Mouse (Mus musculus): Measurements from ENCODE around the gene Vat1. TPM values are rescaled to one million over a fixed set of nuclear protein-coding genes. Genes with fewer than 3 reads are reported as not detected.
"Not testable (repeated sequence)": the region's sequence is repeated elsewhere in the genome, so short reads cannot be mapped to it uniquely, and the experiment has no call there.

The Vat1 gene
- total RNA-seq, 2 experiments from 2014 or later = 31.8 to 33.0 TPM

DNA sequence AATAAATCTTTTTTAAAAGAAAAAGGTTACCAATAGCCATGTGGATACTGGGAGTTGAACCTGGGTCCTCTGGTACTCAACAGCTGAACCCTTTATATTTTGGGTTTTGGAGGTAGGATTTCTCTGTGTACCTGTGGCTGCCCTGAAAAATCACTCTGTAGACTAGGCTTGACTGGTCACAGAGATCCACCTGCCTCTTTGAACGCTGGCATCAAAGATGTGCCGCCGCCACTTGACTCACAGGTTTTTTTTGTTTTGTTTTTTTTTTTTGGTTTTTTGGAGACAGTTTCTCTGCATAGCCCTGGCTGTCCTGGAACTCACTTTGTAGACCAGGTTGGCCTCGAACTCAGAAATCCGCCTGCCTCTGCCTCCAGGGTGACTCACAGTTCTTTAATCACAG is 18.2 kb downstream of the Vat1 start:
- intact Hi-C loops (cut with DNase I) = loop anchor here (2.0 kb wide), 1 partner anchor 17 kb away; the partner anchor contains the start of gene Rnd2
- DNase-seq = no peak

DNA sequence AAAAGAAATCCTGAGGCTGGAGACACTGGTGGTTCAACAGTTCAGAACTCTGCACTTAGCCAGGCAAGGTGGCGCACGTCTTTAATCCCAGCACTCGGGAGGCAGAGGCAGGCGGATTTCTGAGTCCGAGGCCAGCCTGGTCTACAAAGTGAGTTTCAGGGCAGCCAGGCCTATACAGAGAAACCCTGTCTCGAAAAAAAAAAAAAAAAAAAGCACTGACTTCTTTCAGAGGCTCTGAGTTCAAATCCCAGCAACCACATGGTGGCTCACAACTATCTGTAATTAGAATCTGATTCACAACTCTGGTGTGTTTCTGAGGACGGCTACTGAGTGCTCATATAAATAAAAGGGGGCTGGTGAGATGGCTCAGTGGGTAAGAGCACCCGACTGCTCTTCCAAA is 19.2 kb downstream of the Vat1 start:
- DNase-seq; intact Hi-C loops (cut with DNase I): not testable (repeated sequence)

DNA sequence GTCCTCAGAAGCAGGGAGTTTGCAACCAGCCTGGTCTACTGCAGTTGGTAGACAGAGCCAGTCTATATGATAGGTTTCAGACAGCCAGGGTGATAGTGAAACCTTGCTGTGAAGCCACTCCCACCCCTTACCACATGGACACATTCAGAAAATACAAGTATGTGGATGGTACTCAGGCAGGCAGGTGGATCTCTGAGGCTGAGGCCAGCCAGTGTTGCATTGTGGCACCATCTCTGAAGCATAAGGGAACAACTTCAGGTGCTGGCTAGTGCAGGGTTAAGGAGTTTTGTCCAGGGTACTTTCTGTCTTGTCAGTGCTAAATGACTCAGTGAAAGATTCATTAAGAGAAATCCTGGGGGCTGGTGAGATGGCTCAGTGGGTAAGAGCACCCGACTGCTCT is 19.7 kb downstream of the Vat1 start:
- intact Hi-C loops (cut with DNase I) = no loop called here

DNA sequence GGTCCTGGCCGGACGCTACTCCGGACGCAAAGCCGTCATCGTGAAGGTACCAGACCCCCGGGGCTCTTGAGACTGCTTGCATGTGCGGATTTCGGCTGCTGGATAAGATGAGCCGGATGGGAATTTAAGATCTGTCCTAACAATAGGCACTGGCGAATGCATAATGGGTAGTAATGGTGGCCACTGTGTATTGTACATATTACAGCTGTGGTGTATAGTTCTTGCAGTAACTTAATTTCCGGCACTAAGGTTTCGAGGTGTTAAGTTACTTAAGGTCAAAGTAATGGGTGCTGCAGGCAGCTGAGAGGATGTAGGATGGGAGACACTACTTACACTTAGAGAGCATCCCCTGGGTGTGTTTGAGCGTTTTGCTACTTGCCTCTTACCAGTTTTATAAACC is 23.3 kb downstream of the Vat1 start:
- DNase-seq = no peak
- intact Hi-C loops (cut with DNase I) = no loop called here

More for the DNA sequence above, 19.7 kb downstream of the Vat1 start:
- DNase-seq = no peak

DNA sequence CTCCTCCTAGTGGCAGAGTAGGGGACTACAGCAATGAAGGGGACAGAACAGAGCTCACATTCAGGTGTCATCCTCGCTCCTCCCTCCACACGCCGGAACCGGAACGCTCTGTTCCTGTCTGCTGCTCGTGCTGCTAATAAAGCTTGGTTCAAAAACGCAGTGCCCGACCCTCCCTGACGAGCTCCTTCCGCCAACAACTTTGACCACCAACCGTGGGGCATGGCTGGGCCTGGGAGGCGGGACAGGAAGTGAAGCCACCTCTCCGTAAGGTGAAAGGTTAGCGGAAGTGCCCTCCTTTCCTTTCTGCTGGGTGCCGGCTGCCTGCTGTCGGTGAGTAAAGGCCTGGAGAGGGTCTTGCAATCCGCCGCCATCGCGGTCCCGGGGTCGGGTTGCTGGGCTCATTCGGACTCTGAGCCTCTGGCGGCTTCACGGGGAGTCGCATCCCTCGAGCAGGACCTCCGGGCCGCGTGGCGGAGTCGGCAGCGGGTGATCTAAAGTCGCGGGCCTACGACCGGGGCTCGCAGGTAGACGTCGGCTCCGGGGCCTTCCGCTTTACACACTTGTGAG is 23.8 kb downstream of the Vat1 start, which contains the start of gene Rpl27:
Rpl27 (plus strand) TSS at position 172 of the 567 bp plus-strand sequence.
- intact Hi-C loops (cut with DNase I) = no loop called here
- DNase-seq = peak; percentile 93 to 95

DNA sequence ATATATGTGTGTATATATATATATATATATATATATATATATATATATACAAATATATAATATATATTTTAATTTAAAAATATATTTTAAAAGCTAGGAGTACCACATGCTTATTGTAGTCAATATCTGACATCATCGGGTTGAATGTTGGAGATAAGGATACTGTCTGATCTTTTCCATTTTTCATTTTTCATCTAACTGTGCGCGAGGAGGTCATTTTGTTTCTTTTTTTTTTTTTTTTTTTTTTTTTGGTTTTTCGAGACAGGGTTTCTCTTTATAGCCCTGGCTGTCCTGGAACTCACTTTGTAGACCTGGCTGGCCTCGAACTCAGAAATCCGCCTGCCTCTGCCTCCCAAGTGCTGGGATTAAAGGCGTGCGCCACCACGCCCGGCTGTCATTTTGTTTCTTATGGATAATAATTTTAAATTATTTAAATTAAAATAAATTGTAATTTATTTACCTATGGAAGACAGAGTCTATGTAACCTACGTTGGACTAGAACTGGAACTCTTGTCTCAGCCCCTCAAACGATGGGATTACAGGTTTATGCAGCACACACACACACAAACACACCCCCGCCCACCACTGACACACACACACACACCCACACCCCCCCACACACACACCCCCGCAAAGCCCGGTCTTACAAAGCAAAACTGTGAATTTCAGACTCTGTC is 24.4 kb downstream of the Vat1 start:
- intact Hi-C loops (cut with DNase I); DNase-seq: not testable (repeated sequence)

DNA sequence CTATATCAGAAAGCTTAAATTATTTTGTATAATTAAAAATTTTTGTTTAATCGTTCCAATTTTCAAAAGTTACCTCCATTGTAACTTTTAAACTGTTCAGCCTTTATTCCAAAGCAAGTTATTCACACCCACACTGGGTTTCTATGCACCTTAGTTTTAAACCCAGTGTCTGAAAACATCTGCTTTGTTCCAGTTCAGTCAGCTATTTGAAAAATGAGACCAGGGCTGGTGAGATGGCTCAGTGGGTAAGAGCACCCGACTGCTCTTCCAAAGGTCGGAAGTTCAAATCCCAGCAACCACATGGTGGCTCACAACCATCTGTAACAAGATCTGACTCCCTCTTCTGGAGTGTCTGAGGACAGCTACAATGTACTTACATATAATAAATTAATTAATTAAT is 28.0 kb downstream of the Vat1 start:
- intact Hi-C loops (cut with DNase I); DNase-seq: not testable (repeated sequence)

DNA sequence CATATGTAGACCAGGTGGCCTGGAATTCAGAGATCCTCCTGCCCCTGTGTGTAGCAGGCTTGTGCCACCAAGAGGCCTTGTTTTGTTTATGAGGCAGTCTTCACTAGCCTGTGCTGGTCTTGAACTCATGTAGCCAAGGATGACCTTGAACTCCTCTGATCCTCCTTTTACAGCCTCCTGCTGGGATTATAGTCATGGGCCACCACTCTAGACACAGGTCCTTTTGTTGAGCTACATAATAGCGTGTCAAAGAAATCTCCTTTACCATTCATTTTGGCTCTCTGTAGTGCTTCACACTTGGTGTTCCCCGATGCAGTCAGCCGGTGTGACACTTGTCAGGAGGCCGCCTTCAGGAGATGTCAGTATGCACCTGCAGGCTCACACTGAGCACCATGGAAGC is 29.1 kb downstream of the Vat1 start:
- no peak for DNase-seq
- intact Hi-C loops (cut with DNase I) = no loop called here

DNA sequence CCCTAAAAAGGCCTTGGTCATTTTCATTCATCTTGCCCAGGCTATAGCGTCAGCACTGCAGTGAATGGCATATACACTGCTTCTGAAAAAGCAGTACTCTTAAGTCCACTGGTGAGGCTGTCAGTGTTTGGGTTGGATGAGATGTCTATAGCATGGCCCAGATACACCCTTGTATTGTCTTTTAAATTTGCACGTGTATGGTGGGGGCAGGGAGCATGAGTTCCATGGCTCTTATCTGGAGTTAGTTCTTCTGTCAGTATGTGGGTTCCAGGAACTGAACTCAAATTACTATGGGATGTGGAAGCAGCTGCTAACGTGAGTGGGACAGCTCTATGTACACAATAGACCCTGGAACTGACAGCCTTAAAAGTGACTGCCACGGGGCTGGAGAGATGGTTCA is 30.2 kb downstream of the Vat1 start:
- DNase-seq = no peak
- intact Hi-C loops (cut with DNase I) = no loop called here

DNA sequence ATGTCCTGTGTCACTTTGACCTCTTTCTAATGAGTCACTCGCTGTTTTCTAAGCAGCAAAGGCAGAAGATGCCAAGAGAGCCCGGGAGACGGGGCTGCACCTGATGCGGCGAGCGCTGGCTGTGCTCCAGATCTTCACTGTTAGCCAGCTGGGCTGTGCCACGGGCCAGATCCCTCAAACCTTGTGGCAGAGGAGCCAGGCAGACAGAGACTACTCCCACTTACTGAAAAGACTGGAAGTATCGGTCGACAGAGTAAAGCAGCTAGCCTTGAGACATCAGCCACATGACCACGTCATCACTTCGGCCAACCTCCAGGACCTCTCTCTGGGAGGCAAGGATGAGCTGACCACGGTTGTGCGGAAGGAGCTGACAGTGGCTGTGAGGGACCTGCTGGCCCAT is 32.6 kb downstream of the Vat1 start:
- intact Hi-C loops (cut with DNase I) = no loop called here
- no peak for DNase-seq

DNA sequence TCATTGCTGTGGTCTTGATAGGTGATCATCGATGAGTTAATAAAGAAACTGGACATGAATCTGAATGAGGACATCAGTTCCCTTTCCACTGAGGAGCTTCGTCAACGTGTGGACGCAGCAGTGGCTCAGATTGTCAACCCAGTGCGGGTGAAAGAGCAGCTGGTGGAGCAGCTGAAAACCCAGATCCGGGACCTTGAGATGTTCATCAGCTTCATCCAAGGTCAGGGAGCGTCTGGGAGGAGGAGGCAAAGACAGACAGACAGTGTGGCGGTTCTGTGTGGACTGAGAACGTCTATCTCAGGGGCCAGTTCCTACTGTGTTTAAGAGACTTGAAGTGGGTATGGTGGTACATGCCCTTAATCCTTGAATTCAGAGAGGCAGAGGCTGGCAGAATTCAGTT is 34.7 kb downstream of the Vat1 start:
- DNase-seq = no peak
- intact Hi-C loops (cut with DNase I) = no loop called here

DNA sequence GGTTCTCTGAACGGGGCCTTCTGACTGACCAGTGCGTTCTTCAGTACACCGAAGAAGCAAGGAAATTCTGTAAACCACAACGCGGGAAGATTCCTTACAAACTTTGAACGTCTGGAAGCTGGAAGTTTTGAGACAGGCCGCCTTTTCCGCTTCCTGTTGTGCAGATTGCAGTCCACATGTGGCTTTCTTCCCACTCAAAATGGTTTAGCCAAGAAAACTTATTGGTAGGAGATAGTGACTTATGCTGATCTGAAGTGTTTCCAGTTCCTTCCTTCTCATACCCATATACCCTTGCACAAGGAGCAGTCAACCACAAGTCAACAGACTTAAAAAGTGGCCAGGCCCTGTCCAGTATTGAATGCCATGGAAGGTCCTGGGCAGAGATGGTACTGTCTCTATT is 39.9 kb downstream of the Vat1 start:
- intact Hi-C loops (cut with DNase I) = no loop called here
- no peak for DNase-seq

DNA sequence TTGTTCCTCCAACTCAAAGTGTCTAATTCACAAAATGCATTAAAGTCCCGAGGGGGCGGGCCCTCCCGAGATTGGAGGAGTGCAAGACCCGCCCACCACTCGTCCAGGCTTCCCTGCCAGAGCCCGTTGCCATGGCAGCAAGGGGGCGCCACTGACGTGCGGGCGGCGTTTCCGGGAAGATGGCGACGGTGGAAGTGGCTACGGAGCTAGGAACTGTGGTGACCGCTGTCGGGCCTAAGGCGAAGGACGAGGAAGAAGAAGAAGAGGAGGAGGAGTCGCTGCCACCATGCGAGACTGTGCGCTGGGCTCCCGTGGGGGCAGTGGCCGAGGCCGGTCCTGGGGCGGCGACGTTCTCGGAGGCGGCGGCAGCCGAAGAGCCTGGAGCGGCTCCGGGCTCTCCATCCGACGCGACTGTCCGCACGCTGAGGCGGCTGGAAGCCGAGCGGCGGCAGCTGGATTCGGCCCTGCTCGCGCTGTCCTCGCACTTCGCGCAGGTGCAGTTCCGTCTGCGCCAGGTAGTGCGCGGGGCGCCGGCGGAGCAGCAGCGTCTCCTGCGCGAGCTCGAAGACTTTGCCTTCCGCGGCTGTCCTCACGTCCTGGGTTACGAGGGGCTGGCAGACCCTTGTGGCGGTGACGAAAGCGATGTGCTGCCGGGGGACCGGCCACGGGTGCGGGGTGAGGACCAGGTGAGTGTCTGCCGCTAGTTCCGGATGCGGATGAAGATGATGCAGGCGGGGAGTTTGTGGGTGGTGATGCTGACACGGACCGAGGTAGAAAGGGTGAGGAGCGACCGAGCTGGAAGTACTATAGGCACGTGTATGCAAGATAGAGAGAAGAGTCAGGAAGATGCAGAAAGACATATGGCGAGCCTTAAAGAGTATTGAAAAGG is 40.9 kb downstream of the Vat1 start, which contains the start of the genes Rundc1 and Ptges3l:
Rundc1 (plus strand) TSS at position 161 of the 889 bp plus-strand sequence.
Ptges3l (minus strand) TSS at position 409 of the 889 bp plus-strand sequence.
- intact Hi-C loops (cut with DNase I) = no loop called here

DNA sequence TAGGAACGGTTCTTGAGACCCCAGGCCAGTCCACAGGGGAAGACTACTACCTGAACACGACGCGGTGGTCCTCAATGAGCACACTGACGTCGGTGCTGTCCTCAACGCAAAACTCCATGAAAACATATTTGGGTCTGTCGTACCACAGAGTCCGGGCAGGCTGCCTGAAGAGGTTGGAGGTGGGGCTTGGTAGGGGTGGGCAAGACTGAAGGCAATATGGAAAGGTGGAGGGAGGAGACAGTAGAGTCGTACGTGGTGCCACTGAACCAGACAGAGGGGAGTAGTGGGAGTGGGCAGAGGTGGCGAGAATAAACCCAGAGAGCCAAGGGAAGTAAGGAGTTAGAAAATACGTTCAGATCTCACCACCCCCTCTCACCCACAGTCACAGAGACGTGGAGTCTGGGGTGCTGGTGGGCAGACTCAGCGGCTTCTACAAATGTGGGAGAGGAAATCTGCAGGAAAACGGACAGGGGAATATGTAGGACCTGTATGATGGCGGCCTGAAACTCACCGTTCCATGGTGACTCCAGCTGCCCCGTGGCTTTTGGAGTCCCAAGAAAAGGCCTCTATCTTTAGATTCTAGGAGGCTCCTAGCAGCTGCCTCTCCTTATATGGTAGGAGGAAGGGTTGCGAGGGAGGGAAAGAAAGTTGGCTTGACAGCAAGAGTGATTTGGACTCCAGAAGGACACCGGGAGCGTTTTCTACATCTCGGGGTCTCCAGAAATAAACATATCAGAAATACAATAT is 41.8 kb downstream of the Vat1 start, which contains the start of gene Gm27029:
Gm27029 (minus strand) TSS at position 692 of the 747 bp plus-strand sequence.
- peak; percentile 33 to 36 for DNase-seq
- intact Hi-C loops (cut with DNase I) = no loop called here

More for the DNA sequence above, 40.9 kb downstream of the Vat1 start, which contains the start of the genes Rundc1 and Ptges3l:
- DNase-seq = peak; percentile 99 to 100

DNA sequence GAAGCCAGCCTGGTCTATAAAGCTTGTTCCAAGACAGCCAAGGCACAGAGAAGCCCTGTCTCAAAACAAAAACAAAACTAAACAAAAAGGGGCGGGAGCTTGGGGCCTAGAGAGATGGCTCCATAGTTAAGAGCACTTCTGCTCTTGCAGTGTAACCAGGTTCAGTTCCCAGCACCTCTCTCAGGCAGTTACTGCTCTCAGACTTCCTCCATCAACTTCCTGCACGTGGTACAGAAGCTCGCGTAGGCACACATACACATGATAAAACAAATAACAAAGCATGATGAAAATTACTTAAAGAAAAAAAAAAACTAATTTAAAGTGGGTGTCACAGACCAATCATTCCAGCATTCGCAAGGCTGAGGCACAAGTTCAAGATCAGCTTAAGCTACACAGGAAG is 45.9 kb downstream of the Vat1 start:
- no peak for DNase-seq
- intact Hi-C loops (cut with DNase I) = no loop called here

DNA sequence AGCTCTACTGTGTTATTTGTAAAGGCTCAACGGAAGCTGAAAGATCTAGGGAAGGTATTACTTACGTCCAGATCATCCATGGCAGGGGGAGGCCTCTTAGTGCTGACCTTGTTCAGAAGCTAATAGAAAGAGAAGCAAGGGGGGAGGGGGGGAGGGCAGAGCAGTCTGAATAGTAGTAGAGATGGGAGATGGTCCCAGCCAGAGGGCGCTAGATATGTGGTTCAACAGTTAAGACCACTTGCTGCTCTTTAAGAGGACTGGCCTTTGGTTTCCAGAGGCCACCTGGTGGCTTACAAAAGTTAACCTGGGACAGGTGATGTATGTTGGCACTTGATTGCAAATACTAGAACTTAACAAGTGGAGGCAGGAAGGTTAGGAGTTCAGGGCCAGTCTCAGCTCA is 46.4 kb downstream of the Vat1 start:
- intact Hi-C loops (cut with DNase I) = no loop called here
- DNase-seq = no peak

DNA sequence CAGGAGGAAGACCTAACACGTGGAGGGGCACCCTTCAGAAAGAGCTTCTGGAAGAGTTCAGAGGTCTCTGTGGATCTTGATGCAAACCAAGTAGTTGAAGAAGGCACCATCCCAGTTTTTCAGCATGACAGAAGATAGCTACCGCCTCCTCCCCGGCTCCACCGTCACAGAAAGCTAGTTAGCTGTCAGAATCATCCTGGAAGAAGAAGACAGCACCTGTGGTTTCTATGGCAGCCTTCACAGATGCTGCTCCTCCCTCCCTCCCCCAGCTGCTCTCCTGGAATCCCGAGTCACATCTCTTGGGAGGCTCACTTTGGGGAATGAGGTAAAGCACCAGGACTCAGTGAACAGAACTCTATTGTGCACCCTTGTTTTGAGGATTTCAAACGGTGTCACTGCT is 47.0 kb downstream of the Vat1 start:
- DNase-seq = no peak
- intact Hi-C loops (cut with DNase I) = no loop called here

DNA sequence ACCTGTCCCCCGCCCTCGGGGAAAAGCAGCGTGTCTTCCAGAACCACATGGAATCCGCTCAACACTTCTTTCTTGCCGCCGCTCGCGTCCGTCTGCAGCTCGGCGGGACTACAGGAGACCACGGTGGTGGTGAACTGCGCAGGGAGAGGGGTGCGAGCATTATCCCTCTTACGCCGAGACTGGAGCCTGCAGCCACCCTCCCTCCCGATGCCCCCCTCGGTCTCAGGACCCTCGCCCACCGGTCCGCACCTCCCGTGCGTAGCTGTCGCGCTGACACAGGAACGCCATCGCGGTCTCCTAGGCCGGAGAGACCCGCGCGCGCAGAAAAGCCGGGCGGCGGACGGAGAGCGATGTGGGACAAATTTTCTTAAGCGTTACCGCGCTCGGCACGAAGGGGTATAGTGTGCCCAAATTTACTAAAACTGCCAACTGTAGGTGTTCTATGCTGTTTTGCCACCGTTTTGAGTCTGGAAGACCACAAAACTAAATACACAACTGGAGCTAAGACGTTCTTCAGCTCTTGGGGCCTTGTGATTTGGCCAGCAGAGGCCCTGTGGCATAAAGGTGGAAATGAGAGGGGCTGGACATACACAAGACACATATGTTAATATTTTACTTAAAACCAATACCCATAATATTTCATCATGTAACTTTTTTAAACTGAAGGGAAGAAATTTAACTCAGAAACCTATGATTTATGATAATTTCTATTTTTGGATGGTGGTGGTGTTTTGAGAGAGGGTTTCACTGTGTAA is 48.8 kb downstream of the Vat1 start, which contains the start of gene Aarsd1:
Aarsd1 (minus strand) TSS at position 515 of the 755 bp plus-strand sequence.
- intact Hi-C loops (cut with DNase I) = no loop called here
- peak; percentile 89 to 94 for DNase-seq

DNA sequence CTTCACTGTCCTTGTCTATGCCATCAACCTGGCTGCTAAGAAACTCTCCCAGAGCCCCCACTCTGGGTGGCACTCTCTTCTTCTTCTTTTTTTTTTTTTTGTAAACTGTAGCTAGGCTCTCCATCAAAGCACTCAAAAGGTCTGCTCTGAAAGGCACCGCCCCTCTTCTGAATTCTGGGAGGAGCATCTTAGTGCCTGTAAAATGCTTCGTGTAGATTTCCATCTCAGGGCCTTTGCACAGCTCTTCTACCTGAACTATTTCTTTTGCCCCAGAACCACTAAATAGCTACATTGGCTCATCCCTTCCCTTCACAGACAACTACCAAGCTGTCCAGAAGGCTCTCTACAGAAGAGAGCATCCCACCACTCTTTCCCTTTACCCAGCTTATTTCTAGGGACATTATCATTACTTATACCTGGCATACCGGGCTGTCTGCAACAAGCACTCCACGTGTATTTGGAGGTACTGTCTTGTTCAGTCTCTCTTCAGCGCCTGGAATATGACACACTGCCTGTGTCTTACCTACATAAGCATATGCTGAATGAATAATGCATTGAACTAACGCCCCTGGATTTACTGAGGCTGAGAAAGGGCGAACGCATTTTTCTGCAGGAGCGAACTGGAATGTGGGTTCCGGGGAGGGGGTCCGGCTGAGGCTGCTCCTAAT is 49.5 kb downstream of the Vat1 start:
- DNase-seq = no peak

More for the DNA sequence above, 49.5 kb downstream of the Vat1 start:
- intact Hi-C loops (cut with DNase I) = no loop called here
